Mouse (Mus musculus): ENCODE results near the gene Lhx6.

The Lhx6 gene

GRCm38 (mm10) chr2:36035413-36036081 is 69.7 kb downstream of the Lhx6 start:
- DNase-seq (ENCODE audit: low read depth, low spot score) = no peak

DNA sequence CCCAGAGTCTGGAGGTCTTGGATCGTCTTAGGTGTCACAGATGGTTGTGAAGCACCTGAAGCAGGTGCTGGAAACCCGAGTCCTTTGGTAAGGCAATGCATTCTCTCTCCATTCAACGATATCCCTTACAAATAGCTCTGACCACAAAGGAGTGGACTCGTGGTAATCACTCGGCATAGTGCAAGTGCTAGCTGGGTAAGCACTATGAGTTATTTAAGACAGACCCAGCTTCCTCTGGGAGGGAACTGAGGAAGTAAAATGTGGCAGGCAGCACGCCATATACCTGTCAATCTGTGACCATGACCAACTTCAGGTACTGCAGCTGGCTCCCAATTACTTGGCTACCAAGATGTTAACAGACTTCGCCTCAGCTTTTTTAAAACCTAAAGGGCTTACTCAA is 70.3 kb downstream of the Lhx6 start:
- DNase-seq (ENCODE audit: low read depth, low spot score) = no peak

DNA sequence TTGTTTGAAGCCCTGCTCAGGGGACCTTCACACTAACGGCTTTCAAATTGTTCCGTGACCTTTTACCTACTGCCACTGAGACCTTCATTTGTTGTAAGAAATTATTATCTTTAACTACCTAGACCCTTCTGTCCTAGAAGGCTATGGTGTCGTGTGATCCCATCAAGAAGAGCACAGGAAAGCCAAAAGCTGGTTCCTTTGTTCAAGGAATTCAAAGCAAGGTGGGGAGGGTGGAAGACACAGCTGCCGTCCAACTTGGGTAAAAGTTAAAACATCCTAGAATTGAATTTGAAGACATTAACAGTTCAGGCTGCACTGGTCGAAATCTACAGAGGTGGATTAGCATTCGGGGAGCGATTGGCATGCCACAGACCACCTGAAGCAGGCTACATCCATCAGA is 71.2 kb downstream of the Lhx6 start:
- DNase-seq (ENCODE audit: low read depth, low spot score) = no peak

DNA sequence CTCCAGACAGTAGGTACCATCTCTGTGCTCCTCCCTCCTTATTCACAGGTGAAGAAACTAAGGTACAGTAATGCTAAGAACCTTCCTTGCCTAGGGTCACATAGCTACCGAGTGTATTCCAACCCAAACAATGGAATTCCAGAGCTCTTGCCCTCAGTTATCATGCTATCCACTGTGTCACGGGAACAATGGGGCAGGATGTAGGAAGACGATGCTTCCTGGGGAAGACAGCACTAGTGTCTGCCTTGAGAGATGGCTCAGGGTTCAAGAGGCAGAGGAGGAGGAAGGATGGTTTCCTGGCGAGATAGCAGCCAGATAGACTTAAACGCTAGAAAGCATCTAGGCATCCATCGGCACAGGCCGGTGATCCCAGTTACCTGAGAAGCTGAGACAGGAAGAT is 72.3 kb downstream of the Lhx6 start:
- no peak for DNase-seq (ENCODE audit: low read depth, low spot score)

Data from WW6 (cell line).